12 mouse cellular contexts compared by ENCODE assay signal in the genomic region with DNA sequence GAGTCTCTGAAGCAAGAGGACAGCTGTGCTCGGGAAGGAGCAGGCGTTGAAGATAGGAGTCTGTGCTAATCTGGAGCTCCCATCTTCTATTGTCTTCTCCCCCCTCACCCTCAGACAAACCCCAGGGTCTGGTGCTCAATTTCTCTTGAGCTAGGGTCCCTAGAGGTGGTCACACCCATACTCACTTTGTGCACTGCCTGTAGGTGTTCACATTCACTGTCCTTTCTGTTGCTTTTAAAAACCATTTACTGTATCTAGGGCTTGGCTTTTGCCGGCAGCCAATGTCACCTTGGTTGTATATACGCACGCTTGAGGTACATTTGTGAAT.
DNase-seq lines count a peak whose midpoint lies in the region; ATAC-seq and TF ChIP-seq lines count a peak whose summit lies in the region.
"Had no signal": no experiment of that assay in that cellular context is flagged by ENCODE, and none has a peak within 500 bp of the region (broad histone marks: within the 10 kb centered on the region; RNA-seq: fewer than 3 reads in every experiment).

No protein-coding gene starts in this region.

- no peak overlapping the region for H3K4me2 ChIP-seq in heart, embryonic 14.5 days (ENCODE audit: low read length)
- H3K4me2 ChIP-seq in intestine, embryonic 16.5 days (ENCODE audit: low read depth, low read length), result no peak overlapping the region; the same call in 1 of the 2 replicates
- H3K4me2 ChIP-seq in liver, postnatal 0 days (ENCODE audit: low read depth, low read length), result no peak overlapping the region
- H3K4me2 ChIP-seq: heart, embryonic 12.5 days had no signal

- 76% methylated on average over 5 of the region's 5 CpGs for WGBS in heart, embryonic 14.5 days
- WGBS in liver, adult 2 months, result 63% methylated on average over 5 of the region's 5 CpGs
- WGBS in intestine, embryonic 16.5 days, result 68% methylated on average over 5 of the region's 5 CpGs
- WGBS in liver, postnatal 0 days (ENCODE audit: insufficient replicate concordance), result 80% methylated on average over 5 of the region's 5 CpGs
- 89% methylated on average over 5 of the region's 5 CpGs for WGBS in forebrain, embryonic 10.5 days

- no peaks in the 10 kb centered on the region for H3K9me3 ChIP-seq in heart, embryonic 14.5 days (ENCODE audit: control insufficient read depth, low read length)
- no peaks in the 10 kb centered on the region for H3K9me3 ChIP-seq in intestine, embryonic 16.5 days (ENCODE audit: control insufficient read depth, low read length)
- H3K9me3 ChIP-seq in liver, postnatal 0 days (ENCODE audit: low read length), result no peaks in the 10 kb centered on the region
- H3K9me3 ChIP-seq in forebrain, embryonic 10.5 days, result 0 out of 2 replicates have a peak, but pooled peaks cover 4% of the 10 kb centered on the region
- H3K9me3 ChIP-seq: heart, embryonic 12.5 days had no signal

- H3K27me3 ChIP-seq in heart, embryonic 14.5 days (ENCODE audit: control insufficient read depth, insufficient read depth, low read length), result no peaks in the 10 kb centered on the region
- H3K27me3 ChIP-seq in liver, adult 2 months (ENCODE audit: control insufficient read depth, insufficient read depth, low read length), result no peaks in the 10 kb centered on the region
- no peaks in the 10 kb centered on the region for H3K27me3 ChIP-seq in intestine, embryonic 16.5 days (replicated peaks; ENCODE audit: control insufficient read depth, insufficient read depth, low read length)
- no peaks in the 10 kb centered on the region for H3K27me3 ChIP-seq in liver, postnatal 0 days (ENCODE audit: insufficient read depth, low read length)
- peaks cover 8% of the 10 kb centered on the region for H3K27me3 ChIP-seq in forebrain, embryonic 10.5 days (ENCODE audit: poor library complexity, severe bottlenecking)

- H3K9ac ChIP-seq in heart, embryonic 14.5 days (ENCODE audit: low read length), result peak overlapping the region; percentile 25; the same call in 1 of the 2 replicates
- no peak overlapping the region for H3K9ac ChIP-seq in liver, adult 2 months (ENCODE audit: low read depth, low read length)
- no peak overlapping the region for H3K9ac ChIP-seq in intestine, embryonic 16.5 days (ENCODE audit: low read depth, low read length)
- no peak overlapping the region for H3K9ac ChIP-seq in liver, postnatal 0 days (replicated peaks)
- H3K9ac ChIP-seq: heart, embryonic 12.5 days; liver, embryonic 14.5 days had no signal

- peaks cover 15 to 21% of the 10 kb centered on the region in 2 experiments for H3K4me1 ChIP-seq in heart, embryonic 14.5 days (ENCODE audit: control insufficient read depth in 2 of 2, insufficient read depth in 2 of 2, low read length in 2 of 2)
- H3K4me1 ChIP-seq in liver, adult 2 months (ENCODE audit: control insufficient read depth, insufficient read depth, low read length), result peaks cover 11% of the 10 kb centered on the region; the same call in 1 of the 2 replicates
- H3K4me1 ChIP-seq in intestine, embryonic 16.5 days (ENCODE audit: control insufficient read depth, insufficient read depth, low read length), result peaks cover 13% of the 10 kb centered on the region; the same call in 1 of the 2 replicates
- H3K4me1 ChIP-seq in liver, postnatal 0 days (ENCODE audit: insufficient read depth), result peaks cover 14% of the 10 kb centered on the region; the same call in 1 of the 2 replicates
- H3K4me1 ChIP-seq in forebrain, embryonic 10.5 days, result peaks cover 15% of the 10 kb centered on the region; the same call in 1 of the 2 replicates

- no peak for ATAC-seq in heart, embryonic 14.5 days (ENCODE audit: insufficient number of reproducible peaks, insufficient read depth, low FRiP score, low read depth)
- ATAC-seq in intestine, embryonic 16.5 days, result no peak
- no peak for ATAC-seq in liver, postnatal 0 days

- peak overlapping the region in 1 of 2 experiments; percentile 55; a peak in 1 of 4 replicates for H3K27ac ChIP-seq in heart, embryonic 14.5 days (replicated peaks in 1 of 2; ENCODE audit: control insufficient read depth in 1 of 2, insufficient read depth in 1 of 2, low read depth in 2 of 2, low read length in 2 of 2)
- H3K27ac ChIP-seq in liver, adult 2 months (replicated peaks; ENCODE audit: insufficient read depth, low read depth, low read length), result peak overlapping the region; percentile 90
- peak overlapping the region; percentile 88 for H3K27ac ChIP-seq in intestine, embryonic 16.5 days (ENCODE audit: low read length)
- H3K27ac ChIP-seq in liver, postnatal 0 days (ENCODE audit: low read depth), result peak overlapping the region; percentile 74
- H3K27ac ChIP-seq in forebrain, embryonic 10.5 days, result no peak overlapping the region
- H3K27ac ChIP-seq: liver, embryonic 14.5 days had no signal

- DNase-seq in heart, adult 8-10 months (ENCODE audit: low spot score), result no peak
- no peak for DNase-seq in liver, adult 2 months (ENCODE audit: extremely low read depth, low read depth, low spot score)
- DNase-seq in liver, result no peak
- DNase-seq in liver, postnatal 0 days, result no peak
- DNase-seq in forebrain, embryonic 10.5 days (ENCODE audit: extremely low spot score, low spot score), result no peak
- no peak for DNase-seq in adrenal gland, adult 8-10 months
- DNase-seq: layer of hippocampus, postnatal 36 days; thymus, postnatal 4 days had no signal

- no peak for TF ChIP-seq POLR2A in liver, adult 2 months (IDR thresholded peaks at IDR 0.05; ENCODE audit: extremely low read depth, insufficient read depth, low read length)

- no peak for TF ChIP-seq CTCF in liver, adult 2 months (IDR thresholded peaks at IDR 0.05; ENCODE audit: low read depth, low read length)
- TF ChIP-seq CTCF in liver, postnatal 0 days (IDR thresholded peaks at IDR 0.05; ENCODE audit: low read depth), result no peak

- no peak overlapping the region for H3K4me3 ChIP-seq in heart, embryonic 14.5 days (ENCODE audit: control insufficient read depth in 1 of 2, insufficient read depth in 1 of 2, low read depth in 1 of 2, low read length in 2 of 2)
- no peak overlapping the region for H3K4me3 ChIP-seq in liver, adult 2 months (ENCODE audit: insufficient read depth, low read depth, low read length)
- no peak overlapping the region for H3K4me3 ChIP-seq in intestine, embryonic 16.5 days (ENCODE audit: low read length)
- no peak overlapping the region for H3K4me3 ChIP-seq in liver, postnatal 0 days (ENCODE audit: low read depth, low read length)
- H3K4me3 ChIP-seq in forebrain, embryonic 10.5 days, result no peak overlapping the region
- H3K4me3 ChIP-seq: heart, embryonic 12.5 days had no signal

- TF ChIP-seq EP300 in liver, postnatal 0 days (IDR thresholded peaks at IDR 0.05; ENCODE audit: low read depth), result no peak

- H3K36me3 ChIP-seq in heart, embryonic 14.5 days (ENCODE audit: control insufficient read depth, insufficient read depth, low read length), result no peaks in the 10 kb centered on the region
- no peaks in the 10 kb centered on the region for H3K36me3 ChIP-seq in liver, adult 2 months (ENCODE audit: control insufficient read depth, insufficient read depth, low read length)
- H3K36me3 ChIP-seq in intestine, embryonic 16.5 days (ENCODE audit: control insufficient read depth, insufficient read depth, low read length), result no peaks in the 10 kb centered on the region
- H3K36me3 ChIP-seq in liver, postnatal 0 days (replicated peaks; ENCODE audit: insufficient read depth, low read length), result no peaks in the 10 kb centered on the region
- H3K36me3 ChIP-seq in forebrain, embryonic 10.5 days (replicated peaks), result no peaks in the 10 kb centered on the region
- H3K36me3 ChIP-seq: heart, embryonic 12.5 days had no signal

- H3K79me2 ChIP-seq in liver, adult 2 months (ENCODE audit: control insufficient read depth, insufficient read depth, low read length), result no peaks in the 10 kb centered on the region
